Mouse (Mus musculus) heart, embryonic 12.5 days (tissue): ENCODE results near the gene Eif1b. TPM values are rescaled to one million over a fixed set of nuclear protein-coding genes. Genes with fewer than 3 reads are reported as not detected.

ENCODE experiments used
- ATAC-seq: fragments of 200-750 bp; cut with Nextera tagmentation; 2 replicates; pipeline ENCODE4 v1.8.0; 2017; ENCODE audit warnings: moderate TSS enrichment, moderate library complexity; ENCODE audit not compliant: insufficient number of reproducible peaks, low FRiP score
- H3K27ac ChIP-seq: fragments of 300-500 bp; sonication (generic); 2 replicates; pipeline ENCODE4 v1.5.1; 2016; ENCODE audit warnings: mild to moderate bottlenecking, moderate library complexity; ENCODE audit not compliant: poor library complexity, severe bottlenecking
- H3K27me3 ChIP-seq: fragments of 300-500 bp; sonication (generic); replicated peaks from 2 replicates; pipeline ENCODE4 v1.6.1; 2016; ENCODE audit warnings: mild to moderate bottlenecking, moderate library complexity
- H3K36me3 ChIP-seq: fragments of 300-500 bp; sonication (generic); 2 replicates; pipeline ENCODE4 v1.6.1; 2016; ENCODE audit warnings: mild to moderate bottlenecking, moderate library complexity
- H3K4me1 ChIP-seq: fragments of 300-500 bp; sonication (generic); replicated peaks from 2 replicates; pipeline ENCODE4 v1.6.1; 2016; ENCODE audit warnings: mild to moderate bottlenecking
- H3K4me2 ChIP-seq: fragments of 300-500 bp; sonication (generic); 2 replicates; pipeline ENCODE4 v1.6.1; 2016; ENCODE audit warnings: mild to moderate bottlenecking, moderate library complexity
- H3K4me3 ChIP-seq: fragments of 300-500 bp; sonication (generic); 2 replicates; pipeline ENCODE4 v1.5.1; 2016; ENCODE audit warnings: mild to moderate bottlenecking
- H3K9ac ChIP-seq: fragments of 300-500 bp; sonication (generic); 2 replicates; pipeline ENCODE4 v1.6.1; 2016; ENCODE audit warnings: mild to moderate bottlenecking, moderate library complexity
- H3K9me3 ChIP-seq: fragments of 300-500 bp; sonication (generic); replicated peaks from 2 replicates; pipeline ENCODE4 v1.6.1; 2016; ENCODE audit warnings: mild to moderate bottlenecking, moderate library complexity
- WGBS: fragments of 180-500 bp; shearing (Covaris S2); methylation state at CpG from one replicate; pipeline ENCODE4 v1.1.7; 2016; 5-methylcytosine and 5-hydroxymethylcytosine counted together
- polyA plus RNA-seq: library from polyadenylated mRNA; unstranded; fragments of >200 nt; fragmentation: Nextera tagmentation; extraction: Ambion mirVana; gene quantifications from 2 replicates; pipeline ENCODE4 v1.2.1, GENCODE M21; 2016

The Eif1b gene
- polyA plus RNA-seq, 1 experiment from 2014 or later = 153 TPM

- peaks cover 17% of the 10 kb centered on the region for H3K4me1 ChIP-seq
- peak overlapping the region; percentile 80 for H3K4me3 ChIP-seq
- H3K36me3 ChIP-seq = peaks cover 26% of the 10 kb centered on the region
- peak overlapping the region; percentile 85 for H3K4me2 ChIP-seq
- H3K9me3 ChIP-seq = no peaks in the 10 kb centered on the region
- under 1% methylated on average over 95 of the region's 97 CpGs for WGBS
- peak; percentile 86 for ATAC-seq
- H3K27me3 ChIP-seq = no peaks in the 10 kb centered on the region
- H3K9ac ChIP-seq = peak overlapping the region; percentile 95
- peak overlapping the region; percentile 86 for H3K27ac ChIP-seq
Observed at GRCm38 (mm10) chr9:120492400-120493351, 644 bp downstream of the Eif1b start.

GRCm38 (mm10) chr9:120493781-120494180 lies 1.7 kb downstream of the Eif1b start:
- Histone ChIP-seq H3K9ac (peak overlapping the region; percentile 95), H3K9me3 (no peaks in the 10 kb centered on the region), H3K27ac (no peak overlapping the region), H3K4me3 (peak overlapping the region; percentile 80), H3K4me2 (peak overlapping the region; percentile 85), H3K27me3 (no peaks in the 10 kb centered on the region), H3K4me1 (peaks cover 17% of the 10 kb centered on the region), H3K36me3 (peaks cover 26% of the 10 kb centered on the region)
- ATAC-seq = no peak
- WGBS = 71% methylated on average over 12 of the region's 12 CpGs

GRCm38 (mm10) chr9:120496691-120497090 lies 4.7 kb downstream of the Eif1b start:
- WGBS = 3% methylated on average over 3 of the region's 3 CpGs
- Histone ChIP-seq H3K9ac (no peak overlapping the region), H3K27me3 (no peaks in the 10 kb centered on the region), H3K36me3 (peaks cover 26% of the 10 kb centered on the region), H3K27ac (no peak overlapping the region), H3K4me1 (peaks cover 17% of the 10 kb centered on the region), H3K4me3 (no peak overlapping the region), H3K4me2 (no peak overlapping the region), H3K9me3 (no peaks in the 10 kb centered on the region)
- no peak for ATAC-seq

- Histone ChIP-seq H3K4me3 (no peak overlapping the region), H3K9me3 (no peaks in the 10 kb centered on the region), H3K4me2 (no peak overlapping the region), H3K36me3 (peaks cover 26% of the 10 kb centered on the region), H3K4me1 (peaks cover 13% of the 10 kb centered on the region), H3K27ac (no peak overlapping the region), H3K27me3 (no peaks in the 10 kb centered on the region), H3K9ac (no peak overlapping the region)
- WGBS = 80% methylated on average over 5 of the region's 5 CpGs
- ATAC-seq = no peak
Observed at GRCm38 (mm10) chr9:120497983-120498382, 6.0 kb downstream of the Eif1b start.

- no peak overlapping the region for H3K4me3 ChIP-seq
- H3K27ac ChIP-seq = no peak overlapping the region
- H3K4me1 ChIP-seq = peaks cover 4% of the 10 kb centered on the region; the same call in 1 of the 2 replicates
- no peaks in the 10 kb centered on the region for H3K27me3 ChIP-seq
- H3K9ac ChIP-seq = no peak overlapping the region
- 33% methylated on average over 10 of the region's 10 CpGs for WGBS
- peaks cover 2% of the 10 kb centered on the region for H3K9me3 ChIP-seq
- peaks cover 2% of the 10 kb centered on the region; the same call in 1 of the 2 replicates for H3K36me3 ChIP-seq
- no peak overlapping the region for H3K4me2 ChIP-seq
- no peak for ATAC-seq
Observed at GRCm38 (mm10) chr9:120501191-120501902, 9.3 kb downstream of the Eif1b start.

GRCm38 (mm10) chr9:120502013-120502412 lies 10.0 kb downstream of the Eif1b start:
- H3K4me1 ChIP-seq = peaks cover under 1% of the 10 kb centered on the region; the same call in 1 of the 2 replicates
- WGBS = 10% methylated on average over 8 of the region's 8 CpGs

GRCm38 (mm10) chr9:120504423-120504822 lies 12.4 kb downstream of the Eif1b start:
- Histone ChIP-seq H3K9ac (no peak overlapping the region), H3K4me1 (no peaks in the 10 kb centered on the region), H3K9me3 (peaks cover 14% of the 10 kb centered on the region), H3K27ac (no peak overlapping the region), H3K4me2 (no peak overlapping the region), H3K4me3 (no peak overlapping the region), H3K36me3 (no peaks in the 10 kb centered on the region), H3K27me3 (no peaks in the 10 kb centered on the region)
- ATAC-seq = no peak
- whole genome bisulfite sequencing = 72% methylated on average over 2 of the region's 2 CpGs

More at GRCm38 (mm10) chr9:120502013-120502412, 10.0 kb downstream of the Eif1b start:
- ATAC-seq = no peak
- Histone ChIP-seq H3K4me3 (no peak overlapping the region), H3K4me2 (no peak overlapping the region), H3K9ac (no peak overlapping the region), H3K27me3 (no peaks in the 10 kb centered on the region), H3K9me3 (peaks cover 9% of the 10 kb centered on the region), H3K36me3 (no peaks in the 10 kb centered on the region), H3K27ac (no peak overlapping the region)

GRCm38 (mm10) chr9:120511781-120512180 lies 19.7 kb downstream of the Eif1b start:
- Histone ChIP-seq H3K4me2 (no peak overlapping the region), H3K36me3 (no peaks in the 10 kb centered on the region), H3K9me3 (peaks cover 14% of the 10 kb centered on the region), H3K9ac (no peak overlapping the region), H3K4me1 (no peaks in the 10 kb centered on the region), H3K4me3 (no peak overlapping the region), H3K27me3 (no peaks in the 10 kb centered on the region), H3K27ac (no peak overlapping the region)
- 78% methylated on average over 3 of the region's 3 CpGs for WGBS
- ATAC-seq = no peak

GRCm38 (mm10) chr9:120516720-120517119 lies 24.7 kb downstream of the Eif1b start:
- no peaks in the 10 kb centered on the region for H3K36me3 ChIP-seq
- H3K9ac ChIP-seq = no peak overlapping the region
- ATAC-seq = no peak
- H3K9me3 ChIP-seq = 0 out of 2 replicates have a peak, but pooled peaks cover 6% of the 10 kb centered on the region
- H3K4me3 ChIP-seq = no peak overlapping the region
- no peaks in the 10 kb centered on the region for H3K27me3 ChIP-seq
- 67% methylated on average over 8 of the region's 8 CpGs for WGBS
- no peak overlapping the region for H3K4me2 ChIP-seq
- no peaks in the 10 kb centered on the region for H3K4me1 ChIP-seq
- H3K27ac ChIP-seq = no peak overlapping the region

- H3K27ac ChIP-seq = no peak overlapping the region
- ATAC-seq = no peak
- no peak overlapping the region for H3K4me2 ChIP-seq
- 63% methylated on average over 3 of the region's 3 CpGs for WGBS
- H3K9me3 ChIP-seq = no peaks in the 10 kb centered on the region
- no peaks in the 10 kb centered on the region for H3K4me1 ChIP-seq
- H3K27me3 ChIP-seq = no peaks in the 10 kb centered on the region
- H3K4me3 ChIP-seq = no peak overlapping the region
- H3K9ac ChIP-seq = no peak overlapping the region
- no peaks in the 10 kb centered on the region for H3K36me3 ChIP-seq
Observed at GRCm38 (mm10) chr9:120518946-120519345, 26.9 kb downstream of the Eif1b start.

- no peak overlapping the region for H3K9ac ChIP-seq
- no peak overlapping the region for H3K27ac ChIP-seq
- H3K4me1 ChIP-seq = no peaks in the 10 kb centered on the region
- H3K4me2 ChIP-seq = no peak overlapping the region
- H3K4me3 ChIP-seq = no peak overlapping the region
- H3K27me3 ChIP-seq = no peaks in the 10 kb centered on the region
- 56% methylated on average over 19 of the region's 19 CpGs for WGBS
- no peaks in the 10 kb centered on the region for H3K36me3 ChIP-seq
- ATAC-seq = no peak
- no peaks in the 10 kb centered on the region for H3K9me3 ChIP-seq
Observed at GRCm38 (mm10) chr9:120519469-120520125, 27.6 kb downstream of the Eif1b start.
